Mouse (Mus musculus) activated CD4-positive, CD25-positive, alpha-beta regulatory T cell, adult 4 months (primary cell): ENCODE measurements around the gene Tpm4. TPM values are rescaled to one million over a fixed set of nuclear protein-coding genes. Genes with fewer than 3 reads are reported as not detected.

Experiments used
- ATAC-seq: one replicate; pipeline ENCODE4 v1.8.0; 2017
- polyA plus RNA-seq, 2 experiments: library from polyadenylated mRNA; unstranded; fragments of 100-300 nt; shearing (Covaris generic); gene quantifications; one replicate each; pipeline ENCODE4 v1.2.1; 2017

Gene Tpm4
- polyA plus RNA-seq, 2 experiments from 2014 or later: 291 to 296 TPM

- ATAC-seq: no peak
Observed at GRCm38 (mm10) chr8:72143256-72143824, 8.6 kb downstream of the Tpm4 start.

DNA sequence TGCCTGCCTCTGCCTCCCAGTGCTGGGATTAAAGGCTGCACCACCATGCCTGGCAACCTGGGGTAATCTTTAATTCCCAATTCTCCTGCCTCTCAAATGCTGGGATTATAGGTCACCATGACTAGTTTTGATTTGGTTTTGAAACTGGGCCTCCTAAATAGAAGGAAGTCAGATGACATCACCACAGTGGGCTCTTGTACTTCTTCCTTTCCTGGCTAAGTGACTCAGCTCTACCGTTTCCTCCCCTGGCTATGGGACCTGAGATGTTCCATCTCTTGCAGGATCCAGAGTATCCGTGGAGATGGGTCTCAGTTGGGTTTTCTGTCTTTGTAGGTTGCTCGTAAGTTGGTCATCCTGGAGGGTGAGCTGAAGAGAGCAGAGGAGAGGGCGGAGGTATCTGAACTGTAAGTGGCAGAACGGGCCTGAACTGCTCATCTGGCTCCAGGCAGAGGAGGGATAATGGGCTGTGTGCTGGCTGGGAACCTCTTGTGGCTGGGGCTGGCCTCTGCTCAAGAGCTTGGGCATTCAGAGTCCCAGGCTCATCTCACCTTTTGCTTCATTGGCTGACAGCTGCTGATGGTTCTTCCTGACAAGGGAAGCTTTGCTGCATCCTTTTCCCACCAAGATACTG is 9.7 kb downstream of the Tpm4 start:
- no peak for ATAC-seq

DNA sequence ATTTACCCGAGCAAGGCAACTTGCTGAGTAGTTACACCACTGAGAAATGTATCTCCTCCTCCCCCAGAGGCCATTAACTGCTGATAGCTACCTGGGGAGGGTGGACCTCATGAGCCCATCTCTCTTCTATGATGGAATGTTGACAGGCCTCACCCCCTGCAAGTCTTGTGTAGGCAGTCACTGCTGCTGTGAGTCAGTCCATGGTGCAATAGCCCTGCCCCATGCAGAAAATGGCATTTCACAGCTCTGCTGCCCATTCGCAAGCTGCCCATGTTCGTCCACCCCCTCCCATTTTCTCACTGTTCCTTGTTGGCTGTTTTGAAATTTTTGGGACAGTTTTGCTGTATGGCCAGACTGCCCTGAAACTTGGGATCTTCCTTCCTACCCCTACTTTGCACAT is 10.7 kb downstream of the Tpm4 start:
- ATAC-seq: no peak

- no peak for ATAC-seq
Observed at GRCm38 (mm10) chr8:72146056-72146455, 11.3 kb downstream of the Tpm4 start.

DNA sequence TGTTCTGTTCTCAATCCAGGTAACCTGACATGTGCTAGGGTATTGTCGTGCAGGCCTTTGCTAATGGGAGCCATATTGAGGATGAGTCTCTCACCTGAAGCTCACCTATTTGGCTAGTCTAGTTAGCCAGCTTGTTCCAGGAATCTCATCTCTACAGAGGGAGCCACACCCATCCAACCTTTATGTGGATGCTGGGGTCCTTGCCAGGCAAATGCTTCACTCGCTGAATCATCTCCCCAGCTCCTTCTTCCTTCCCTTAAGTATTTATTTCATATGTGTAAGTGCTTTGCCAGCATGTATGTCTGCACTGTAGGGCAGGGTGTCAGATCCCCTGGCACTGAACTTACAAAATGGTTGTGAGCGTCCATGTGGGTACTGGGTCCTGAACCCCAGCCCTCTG is 11.8 kb downstream of the Tpm4 start:
- no peak for ATAC-seq

- ATAC-seq: no peak
Observed at GRCm38 (mm10) chr8:72147266-72147665, 12.5 kb downstream of the Tpm4 start.

DNA sequence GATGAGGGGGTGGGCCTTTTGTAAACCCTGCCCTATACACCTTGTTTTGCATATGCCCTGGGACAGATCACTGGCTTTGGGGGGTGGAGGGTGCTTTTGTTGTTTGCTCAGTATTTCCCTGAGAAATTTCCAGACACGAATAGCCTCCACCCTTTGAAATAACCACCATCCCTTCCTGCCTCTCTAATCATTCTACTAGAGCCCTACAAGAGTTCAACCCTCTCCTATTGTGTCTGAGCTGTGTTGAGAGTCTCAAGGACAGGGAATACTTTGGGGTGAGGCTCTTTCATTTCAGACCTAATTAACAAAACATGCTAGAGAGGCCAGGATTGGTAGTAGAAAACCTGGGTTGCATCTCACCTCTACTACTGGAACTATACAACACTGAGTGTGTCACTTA is 14.3 kb downstream of the Tpm4 start:
- ATAC-seq: no peak

GRCm38 (mm10) chr8:72151418-72152078 is 16.8 kb downstream of the Tpm4 start:
- ATAC-seq: no peak

- ATAC-seq: no peak
Observed at GRCm38 (mm10) chr8:72153382-72153781, 18.6 kb downstream of the Tpm4 start.

- no peak for ATAC-seq
Observed at GRCm38 (mm10) chr8:72158096-72158495, 23.3 kb downstream of the Tpm4 start.

DNA sequence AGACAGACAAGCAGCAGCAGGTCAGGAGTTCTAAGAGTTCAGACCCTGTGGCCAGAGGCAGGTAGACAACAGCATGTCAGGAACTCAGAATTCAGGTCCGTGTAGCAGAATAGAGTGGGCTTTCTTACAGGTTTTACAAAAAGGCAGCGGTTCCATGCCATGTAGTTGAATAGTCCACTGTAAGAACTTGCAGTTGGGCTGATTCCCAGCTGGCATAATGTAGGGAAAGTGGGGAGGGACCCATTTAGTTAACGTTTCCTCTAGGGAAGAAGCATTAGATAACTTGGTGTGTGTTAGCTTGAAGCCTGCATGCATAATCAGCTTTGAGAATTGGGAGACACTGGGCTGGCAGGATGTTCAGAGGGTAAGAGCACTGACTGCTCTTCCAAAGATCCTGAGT is 24.0 kb downstream of the Tpm4 start:
- ATAC-seq: no peak

DNA sequence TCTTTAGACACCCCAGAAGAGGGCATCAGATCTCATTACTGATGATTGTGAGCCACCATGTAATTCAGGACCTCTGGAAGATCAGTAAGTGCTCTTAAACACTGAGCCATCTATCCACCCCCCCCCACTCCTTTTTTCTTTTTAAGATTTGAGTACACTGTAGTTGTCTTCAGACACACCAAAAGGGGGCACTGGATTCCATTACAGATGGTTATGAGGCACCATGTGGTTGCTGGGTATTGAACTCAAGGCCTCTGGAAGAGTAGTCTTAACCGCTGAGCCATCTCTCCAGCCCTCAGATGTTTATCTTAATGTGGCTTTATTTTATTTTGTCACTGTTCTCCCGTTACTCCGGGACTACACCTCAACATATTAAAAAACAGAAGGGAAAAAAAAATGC is 25.2 kb downstream of the Tpm4 start:
- ATAC-seq: no peak

- ATAC-seq: peak; percentile 84
Observed at GRCm38 (mm10) chr8:72160707-72161697, 26.2 kb downstream of the Tpm4 start, which contains the start of gene Rab8a. Gene Rab8a, plus strand, starts transcription at chr8:72161200.

GRCm38 (mm10) chr8:72162821-72163220 is 28.0 kb downstream of the Tpm4 start:
- peak; percentile 4 for ATAC-seq

DNA sequence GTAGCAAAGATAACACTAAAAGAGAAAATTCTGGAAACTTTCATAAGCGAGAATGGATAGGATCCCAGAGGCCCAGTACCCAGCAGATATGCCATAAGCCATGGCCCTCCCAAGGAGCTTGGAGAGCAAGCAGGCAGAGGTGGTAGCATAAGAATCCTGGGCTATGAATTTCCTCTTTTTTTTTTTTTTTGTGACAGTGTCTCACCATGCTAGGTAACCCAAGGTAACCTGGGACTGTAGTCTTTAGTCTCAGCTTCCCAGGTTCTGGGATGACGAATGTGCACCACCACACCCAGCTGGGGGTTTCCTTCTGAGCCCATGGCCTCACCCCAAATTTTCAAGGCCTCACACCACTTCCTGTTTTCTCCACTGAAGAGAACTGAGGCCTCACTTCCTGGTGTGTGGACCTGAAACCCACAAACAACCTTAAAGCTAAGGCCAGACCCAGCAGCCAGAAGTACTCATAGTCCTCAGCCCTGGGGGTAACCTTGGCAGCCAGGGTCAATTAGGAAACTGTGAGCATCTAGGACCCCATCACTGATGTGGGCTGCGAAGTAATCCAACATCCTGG is 34.4 kb downstream of the Tpm4 start:
- peak; percentile 94 for ATAC-seq

DNA sequence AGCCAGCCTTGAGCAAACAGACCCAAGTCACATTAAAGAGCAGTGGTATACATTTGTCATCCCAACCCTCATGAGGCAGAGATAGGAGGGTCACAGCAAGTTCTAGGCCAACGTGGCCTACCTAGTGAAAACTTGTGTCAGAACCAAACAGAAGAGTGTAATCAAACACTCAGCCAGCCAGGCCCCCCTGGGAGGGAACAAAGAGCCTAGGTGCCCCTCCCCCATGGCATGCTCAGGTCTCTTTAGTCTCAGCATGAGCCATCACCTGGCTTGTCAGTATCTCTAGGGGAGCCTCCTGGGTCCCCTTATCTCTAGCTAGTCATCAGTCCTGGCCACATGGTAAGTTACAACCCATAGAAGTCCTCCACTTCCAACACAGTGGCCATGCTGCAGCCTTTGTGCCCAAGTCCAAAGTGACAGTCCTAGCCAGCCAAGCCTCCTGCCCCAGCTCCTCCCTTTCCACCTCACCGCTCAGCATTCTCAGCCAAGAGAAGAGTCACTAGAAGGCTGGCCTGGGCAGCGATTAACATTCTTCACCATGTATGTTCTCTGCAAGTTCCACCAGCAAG is 35.0 kb downstream of the Tpm4 start:
- ATAC-seq: peak; percentile 18

DNA sequence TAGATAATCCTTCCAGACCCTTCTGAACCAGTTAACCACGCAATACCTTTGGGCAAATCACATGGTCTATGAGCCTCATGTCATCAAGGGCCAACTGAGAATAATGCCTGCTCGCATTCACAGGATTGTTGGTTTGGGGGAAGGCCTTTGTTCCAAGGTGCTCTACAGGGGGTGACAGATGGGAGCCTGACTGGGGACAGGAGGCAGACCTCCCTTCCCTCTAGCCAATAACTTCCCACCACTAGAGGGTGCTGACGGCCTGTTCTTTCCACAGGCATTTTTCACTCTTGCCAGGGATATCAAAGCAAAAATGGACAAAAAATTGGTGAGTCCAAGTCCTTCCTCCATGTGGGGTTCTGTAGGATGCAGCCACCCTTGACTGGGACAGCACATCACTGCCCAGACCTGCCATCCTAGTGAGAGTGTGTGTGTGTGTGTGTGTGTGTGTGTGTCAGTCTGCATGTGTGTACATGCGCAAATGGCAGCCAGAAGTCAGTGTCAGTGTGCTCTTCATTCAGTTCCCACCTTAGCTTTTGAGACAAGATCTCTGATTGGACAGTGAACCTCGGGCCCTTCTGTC is 42.7 kb downstream of the Tpm4 start:
- ATAC-seq: peak; percentile 74

- no peak for ATAC-seq
Observed at GRCm38 (mm10) chr8:72183554-72184202, 48.9 kb downstream of the Tpm4 start.

GRCm38 (mm10) chr8:72187793-72188331 is 53.1 kb downstream of the Tpm4 start:
- ATAC-seq: no peak

DNA sequence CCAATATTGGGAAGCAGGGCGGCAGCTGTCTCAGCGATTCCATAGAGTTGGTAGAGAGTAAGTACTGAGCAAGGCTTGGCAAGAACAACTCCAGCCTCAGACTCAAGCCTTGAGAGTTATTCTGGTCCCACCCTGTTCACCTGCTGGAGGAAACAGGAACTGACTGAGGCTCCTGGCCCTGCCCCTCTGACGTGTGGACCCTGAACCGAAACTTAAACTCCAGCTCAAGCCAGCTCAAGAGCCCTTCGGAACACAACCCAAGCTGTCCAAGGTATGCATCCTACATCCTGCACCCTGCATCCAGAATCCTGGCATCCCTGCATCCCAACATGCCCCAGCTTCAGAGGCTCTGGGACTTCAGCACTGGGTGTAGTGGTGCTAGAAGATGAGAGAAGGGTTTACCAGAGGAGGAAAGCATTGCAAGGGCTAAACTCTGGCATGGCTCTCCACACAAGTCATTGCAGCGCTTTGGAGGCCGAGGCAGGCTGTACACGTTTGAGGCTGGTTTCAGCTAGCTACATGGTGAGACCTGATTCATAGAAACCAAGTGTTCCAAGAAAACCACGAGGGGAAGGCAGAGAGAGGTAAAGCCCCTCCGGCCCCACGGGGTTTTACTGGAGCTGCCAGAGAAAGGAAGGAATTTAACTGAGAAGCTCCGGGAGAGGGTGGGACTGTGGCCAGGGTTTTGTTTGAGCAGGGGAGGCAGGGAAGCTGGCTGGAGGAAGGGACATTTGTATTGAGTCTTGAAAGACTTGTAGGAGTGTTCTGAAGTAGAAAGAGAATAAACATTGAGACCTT is 54.8 kb downstream of the Tpm4 start, which contains the start of gene Hsh2d:
TSS of gene Hsh2d (plus strand) at position 222 of the 798 bp plus-strand sequence.
- ATAC-seq: peak; percentile 97
